Mouse (Mus musculus) lung, adult 2 months (tissue): Measurements from ENCODE around the gene Pax6.

Source experiments
- CTCF ChIP-seq: fragments of 200-500 bp; IDR thresholded peaks from 2 replicates; pipeline ENCODE4 v1.5.1; 2011; ENCODE audit warnings: mild to moderate bottlenecking, low read length, control low read depth; ENCODE audit not compliant: insufficient read depth
- POLR2A ChIP-seq: fragments of 200-500 bp; IDR thresholded peaks from 2 replicates; pipeline ENCODE4 v1.6.1; 2011; ENCODE audit warnings: low read depth, mild to moderate bottlenecking, control low read depth, low read length, borderline replicate concordance; ENCODE audit errors: extremely low read depth

DNA sequence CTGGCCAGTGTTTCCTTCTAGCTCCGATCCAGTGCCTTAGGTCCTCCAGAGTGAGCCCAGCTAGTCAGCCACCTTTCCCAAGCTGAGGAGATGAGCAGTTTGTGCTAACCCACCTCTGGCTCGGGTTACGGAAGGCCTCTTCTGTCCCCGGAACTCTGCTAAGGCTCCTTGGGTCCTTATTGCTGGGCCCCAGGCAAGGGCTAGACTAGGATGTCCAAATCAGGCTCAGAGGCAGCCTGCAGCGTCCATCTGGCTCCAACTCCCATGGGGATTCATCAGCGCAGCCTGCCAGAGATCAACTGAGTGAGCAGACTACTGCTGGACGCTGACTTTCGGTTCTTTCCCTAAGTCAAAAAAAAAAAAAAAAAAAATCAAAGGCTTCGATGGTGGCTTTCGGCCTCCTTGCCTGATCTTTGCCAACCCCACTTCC lies 4.9 kb downstream of the Pax6 start:
- no peak for TF ChIP-seq CTCF
- TF ChIP-seq POLR2A = no peak
